Mouse (Mus musculus) myocyte (in vitro differentiated cells): ENCODE data around the gene Itga2. TPM values are rescaled to one million over a fixed set of nuclear protein-coding genes. Genes with fewer than 3 reads are reported as not detected.

Source experiments
- H3K27me3 ChIP-seq: one replicate; pipeline ENCODE4 v1.6.1; 2011; ENCODE audit not compliant: control insufficient read depth, insufficient read depth, insufficient read length
- H3K36me3 ChIP-seq: one replicate; pipeline ENCODE4 v1.6.1; 2011; ENCODE audit not compliant: control insufficient read depth, insufficient read depth
- H3K4me2 ChIP-seq: one replicate; pipeline ENCODE4 v1.6.1; 2011; ENCODE audit warnings: low read depth, control low read depth
- H3K4me3 ChIP-seq: one replicate; pipeline ENCODE4 v1.5.1; 2011; ENCODE audit warnings: mild to moderate bottlenecking, control low read depth, moderate library complexity
- H3K79me2 ChIP-seq: one replicate; pipeline ENCODE4 v1.6.1; 2011; ENCODE audit not compliant: control insufficient read depth, insufficient read depth
- H3ac ChIP-seq: one replicate; pipeline ENCODE4 v1.6.1; 2011; ENCODE audit not compliant: control insufficient read depth, insufficient read length
- CEBPB ChIP-seq: IDR thresholded peaks from 2 replicates; pipeline ENCODE4 v1.6.1; 2011; ENCODE audit warnings: mild to moderate bottlenecking, moderate library complexity; ENCODE audit not compliant: poor library complexity, insufficient read depth, severe bottlenecking
- E2F4 ChIP-seq: IDR thresholded peaks from one replicate; pipeline ENCODE4 v1.6.1; 2011; ENCODE audit warnings: mild to moderate bottlenecking, control low read depth, moderate library complexity; ENCODE audit not compliant: insufficient read depth
- MAX ChIP-seq: IDR thresholded peaks from one replicate; pipeline ENCODE4 v1.6.1; 2011; ENCODE audit warnings: low read depth, mild to moderate bottlenecking, control low read depth
- MYOD1 ChIP-seq, 3 experiments: IDR thresholded peaks; one replicate each; pipeline ENCODE4 v1.6.1; 2011; ENCODE audit warnings: control low read depth in 2 of 3, low read depth in 2 of 3, mild to moderate bottlenecking in 2 of 3, moderate library complexity in 1 of 3; ENCODE audit not compliant: insufficient read length in 2 of 3, control insufficient read depth in 1 of 3
- MYOG ChIP-seq, 3 experiments: IDR thresholded peaks; one replicate each; pipeline ENCODE4 v1.6.1; 2011; ENCODE audit warnings: control low read depth in 2 of 3, low read depth in 2 of 3, mild to moderate bottlenecking in 2 of 3; ENCODE audit not compliant: insufficient read length in 2 of 3, control insufficient read depth in 1 of 3, insufficient read depth in 1 of 3
- POLR2A ChIP-seq: IDR thresholded peaks from one replicate; pipeline ENCODE4 v1.6.1; 2011; ENCODE audit warnings: low read depth, mild to moderate bottlenecking, control low read depth, moderate library complexity; ENCODE audit not compliant: insufficient read length
- POLR2AphosphoS2 ChIP-seq: IDR thresholded peaks from one replicate; pipeline ENCODE4 v1.6.1; 2011; ENCODE audit warnings: low read depth, control low read depth; ENCODE audit not compliant: insufficient read length
- REST ChIP-seq: IDR thresholded peaks from one replicate; pipeline ENCODE4 v1.6.1; 2011; ENCODE audit warnings: mild to moderate bottlenecking, control low read depth, moderate library complexity; ENCODE audit not compliant: insufficient read depth, insufficient read length
- SRF ChIP-seq: IDR thresholded peaks from one replicate; pipeline ENCODE4 v1.6.1; 2011; ENCODE audit warnings: low read depth; ENCODE audit not compliant: control insufficient read depth, insufficient read length
- TCF12 ChIP-seq: IDR thresholded peaks from one replicate; pipeline ENCODE4 v1.6.1; 2011; ENCODE audit warnings: mild to moderate bottlenecking, control low read depth; ENCODE audit not compliant: poor library complexity, insufficient read depth, severe bottlenecking
- TCF3 ChIP-seq: IDR thresholded peaks from one replicate; pipeline ENCODE4 v1.6.1; 2011; ENCODE audit warnings: low read depth, control low read depth; ENCODE audit not compliant: insufficient read length
- USF1 ChIP-seq: IDR thresholded peaks from one replicate; pipeline ENCODE4 v1.6.1; 2011; ENCODE audit warnings: low read depth, mild to moderate bottlenecking, control low read depth, moderate library complexity
- polyA plus RNA-seq: library from polyadenylated mRNA; unstranded; fragments of >200 nt; fragmentation: generic; extraction: Trizol; gene quantifications from one replicate; pipeline ENCODE4 v1.2.1, GENCODE M21; 2012; ENCODE audit warnings: missing spikeins

The Itga2 gene
- polyA plus RNA-seq, 1 experiment, result 0.01 TPM

DNA sequence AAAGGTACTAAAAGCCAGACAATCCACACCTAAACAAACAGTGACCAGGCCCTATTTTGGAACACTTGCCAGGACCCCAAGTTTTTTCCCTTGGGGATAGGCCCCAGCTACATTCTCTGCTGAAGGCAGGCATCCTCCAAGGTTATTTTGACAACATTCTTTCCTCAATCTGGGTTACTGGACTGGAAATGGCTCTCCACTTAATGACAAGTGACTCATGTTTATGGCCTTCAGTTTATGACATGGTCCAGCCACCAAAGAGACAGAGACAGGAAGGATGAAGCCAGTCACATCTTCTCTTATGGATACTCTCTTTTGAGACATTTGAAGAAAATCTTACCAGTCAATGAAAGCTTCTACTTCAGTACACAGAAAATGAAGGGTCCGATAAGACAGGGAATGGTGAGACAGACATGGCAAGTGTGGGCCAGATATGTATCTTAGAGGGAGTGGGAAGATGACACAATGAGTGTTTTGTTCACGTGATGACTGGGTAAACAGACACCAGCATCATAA lies 55.8 kb downstream of the Itga2 start:
- no peak for TF ChIP-seq MYOG (IDR thresholded peaks at IDR 0.05; ENCODE audit: control insufficient read depth in 1 of 3, insufficient read depth in 1 of 3, insufficient read length in 2 of 3, low read depth in 2 of 3)
- no peak for TF ChIP-seq REST
- TF ChIP-seq MAX, result no peak
- no peak for TF ChIP-seq USF1
- no peak for TF ChIP-seq CEBPB
- TF ChIP-seq POLR2AphosphoS2, result no peak
- TF ChIP-seq TCF3, result no peak
- no peak for TF ChIP-seq POLR2A
- TF ChIP-seq SRF, result no peak
- TF ChIP-seq E2F4, result no peak
- no peak for TF ChIP-seq TCF12
- TF ChIP-seq MYOD1 (IDR thresholded peaks at IDR 0.05; ENCODE audit: control insufficient read depth in 1 of 3, insufficient read length in 2 of 3, low read depth in 2 of 3), result no peak
- Histone ChIP-seq H3K4me2 (no peak overlapping the region), H3K4me3 (no peak overlapping the region), H3K27me3 (no peaks in the 10 kb centered on the region), H3ac (no peak overlapping the region), H3K79me2 (no peaks in the 10 kb centered on the region), H3K36me3 (no peaks in the 10 kb centered on the region)

DNA sequence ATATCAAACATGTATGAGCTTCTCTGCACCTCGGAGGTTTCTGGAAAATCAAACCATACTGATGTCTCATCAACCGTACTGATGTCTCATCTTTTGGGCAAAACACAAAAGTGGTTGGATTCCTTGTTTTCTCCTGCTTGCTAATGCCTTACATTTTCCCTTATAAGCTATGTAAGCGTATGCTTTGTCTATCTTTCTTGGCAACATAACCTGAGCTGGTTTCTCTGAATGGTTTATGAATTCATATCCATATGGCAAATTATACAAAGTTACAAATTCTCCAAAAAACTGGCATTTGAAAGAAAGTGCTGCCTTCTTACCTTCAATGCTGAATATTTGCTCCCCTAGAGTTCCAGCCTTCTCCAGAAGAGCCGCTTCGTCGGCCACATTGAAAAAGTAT lies 57.2 kb downstream of the Itga2 start:
- Histone ChIP-seq H3K27me3 (no peaks in the 10 kb centered on the region), H3K4me3 (no peak overlapping the region), H3K4me2 (no peak overlapping the region), H3ac (no peak overlapping the region), H3K79me2 (no peaks in the 10 kb centered on the region), H3K36me3 (no peaks in the 10 kb centered on the region)
- TF ChIP-seq TCF12 (no peak), POLR2AphosphoS2 (no peak), CEBPB (no peak), MAX (no peak), REST (no peak), MYOD1 (IDR thresholded peaks at IDR 0.05; ENCODE audit: control insufficient read depth in 1 of 3, insufficient read length in 2 of 3, low read depth in 2 of 3) (no peak), TCF3 (no peak), SRF (no peak), MYOG (IDR thresholded peaks at IDR 0.05; ENCODE audit: control insufficient read depth in 1 of 3, insufficient read depth in 1 of 3, insufficient read length in 2 of 3, low read depth in 2 of 3) (no peak), USF1 (no peak), POLR2A (no peak), E2F4 (no peak)

DNA sequence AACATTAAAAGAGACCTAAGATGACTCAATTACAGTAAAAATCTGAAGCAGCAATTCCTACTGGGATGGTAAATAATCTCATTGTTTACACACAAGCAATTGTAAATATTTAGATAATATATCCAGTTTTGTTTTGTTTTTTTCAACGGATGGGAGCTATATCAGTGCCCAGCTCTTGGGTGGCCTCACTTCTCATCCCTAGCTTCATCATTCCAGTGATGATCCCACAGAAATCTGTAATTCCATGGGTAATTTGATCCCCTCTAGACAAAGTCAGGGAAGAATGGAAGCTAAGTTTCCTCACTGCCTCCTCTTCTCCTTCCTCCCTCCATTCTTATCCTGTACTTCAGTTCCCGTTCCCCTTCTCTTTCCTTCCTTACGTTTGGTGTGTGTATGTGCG lies 74.4 kb downstream of the Itga2 start:
- Histone ChIP-seq H3K36me3 (no peaks in the 10 kb centered on the region), H3K4me3 (no peak overlapping the region), H3ac (no peak overlapping the region), H3K79me2 (no peaks in the 10 kb centered on the region), H3K27me3 (no peaks in the 10 kb centered on the region), H3K4me2 (no peak overlapping the region)
- TF ChIP-seq TCF3, result no peak
- TF ChIP-seq MYOG (IDR thresholded peaks at IDR 0.05; ENCODE audit: control insufficient read depth in 1 of 3, insufficient read depth in 1 of 3, insufficient read length in 2 of 3, low read depth in 2 of 3), result no peak
- no peak for TF ChIP-seq REST
- TF ChIP-seq MAX, result no peak
- no peak for TF ChIP-seq MYOD1 (IDR thresholded peaks at IDR 0.05; ENCODE audit: control insufficient read depth in 1 of 3, insufficient read length in 2 of 3, low read depth in 2 of 3)
- TF ChIP-seq TCF12, result no peak
- no peak for TF ChIP-seq POLR2A
- TF ChIP-seq CEBPB, result no peak
- no peak for TF ChIP-seq USF1

DNA sequence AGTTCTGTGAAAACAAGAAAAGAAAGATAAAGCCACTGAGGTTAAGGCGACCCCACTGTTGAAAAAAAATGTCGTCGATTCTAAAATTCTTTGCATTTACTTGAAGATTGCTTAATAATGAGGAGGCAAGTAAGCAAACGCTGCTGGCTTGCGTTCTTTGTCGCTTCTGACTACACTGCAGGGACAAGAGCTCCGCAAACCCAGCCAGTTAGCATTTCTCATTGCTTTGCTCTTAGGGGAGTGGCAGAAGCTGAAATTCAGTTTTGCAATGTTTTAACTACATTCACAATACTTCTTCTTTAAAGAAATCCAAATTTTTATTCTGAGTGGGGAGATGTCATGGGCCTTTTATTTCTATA lies 75.7 kb downstream of the Itga2 start:
- Histone ChIP-seq H3K4me3 (no peak overlapping the region), H3K79me2 (no peaks in the 10 kb centered on the region), H3K4me2 (no peak overlapping the region), H3ac (no peak overlapping the region), H3K36me3 (no peaks in the 10 kb centered on the region), H3K27me3 (no peaks in the 10 kb centered on the region)
- TF ChIP-seq CEBPB (no peak), SRF (no peak), MYOG (IDR thresholded peaks at IDR 0.05; ENCODE audit: control insufficient read depth in 1 of 3, insufficient read depth in 1 of 3, insufficient read length in 2 of 3, low read depth in 2 of 3) (no peak), E2F4 (no peak), POLR2AphosphoS2 (no peak), REST (no peak), TCF12 (no peak), POLR2A (no peak), MAX (no peak), TCF3 (no peak), MYOD1 (IDR thresholded peaks at IDR 0.05; ENCODE audit: control insufficient read depth in 1 of 3, insufficient read length in 2 of 3, low read depth in 2 of 3) (no peak)
